Mouse (Mus musculus): ENCODE measurements around the gene Ckap2. TPM values are rescaled to one million over a fixed set of nuclear protein-coding genes. Genes with fewer than 3 reads are reported as not detected.

The Ckap2 gene
- polyA plus RNA-seq, 1 experiment from 2014 or later, result 55.0 TPM

DNA sequence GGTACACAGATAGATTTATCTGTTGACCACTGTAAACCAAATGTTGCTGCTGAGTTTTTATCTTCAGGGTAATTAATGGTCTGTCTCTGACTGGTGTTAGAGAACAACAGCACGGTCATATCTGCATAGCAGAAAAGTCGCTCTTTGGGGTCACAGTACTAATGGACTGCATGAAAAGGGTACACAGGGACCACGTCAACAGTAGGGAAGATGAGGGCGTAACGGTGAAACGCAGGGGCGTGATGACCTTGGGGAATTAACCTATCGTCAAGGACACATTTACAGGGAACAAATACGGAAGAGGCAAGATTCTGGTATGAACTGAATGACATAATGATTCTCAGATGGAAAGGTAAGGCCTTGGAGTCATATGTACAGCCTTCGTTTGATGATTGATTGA lies 21.2 kb downstream of the Ckap2 start:
- no peak overlapping the region for H3K9ac ChIP-seq (ENCODE audit: low read length)
- no peaks in the 10 kb centered on the region for H3K27me3 ChIP-seq (ENCODE audit: control insufficient read depth, insufficient read depth, low read length)
- H3K4me1 ChIP-seq (ENCODE audit: control insufficient read depth, insufficient read depth, low read length), result no peaks in the 10 kb centered on the region
- H3K36me3 ChIP-seq (ENCODE audit: control insufficient read depth, insufficient read depth, low read length), result no peaks in the 10 kb centered on the region
- H3K4me2 ChIP-seq (ENCODE audit: low read depth, severe bottlenecking), result no peak overlapping the region
- WGBS, result 88% methylated on average over 10 of the region's 10 CpGs
- no peak for DNase-seq (ENCODE audit: low spot score)
- H3K4me3 ChIP-seq (ENCODE audit: low read depth, low read length), result no peak overlapping the region
- no peak overlapping the region for H3K27ac ChIP-seq (replicated peaks; ENCODE audit: low read depth, low read length)
- H3K9me3 ChIP-seq (ENCODE audit: control insufficient read depth, low read length), result no peaks in the 10 kb centered on the region
- no peak for ATAC-seq (ENCODE audit: insufficient number of reproducible peaks, low FRiP score, low TSS enrichment, low read depth)

GRCm38 (mm10) chr8:22162206-22162605 lies 23.4 kb downstream of the Ckap2 start:
- DNase-seq (ENCODE audit: low spot score) (no peak), ATAC-seq (ENCODE audit: insufficient number of reproducible peaks, low FRiP score, low TSS enrichment, low read depth) (no peak)
- H3K9ac ChIP-seq (ENCODE audit: low read length), result no peak overlapping the region
- no peaks in the 10 kb centered on the region for H3K27me3 ChIP-seq (ENCODE audit: control insufficient read depth, insufficient read depth, low read length)
- no peak overlapping the region for H3K27ac ChIP-seq (replicated peaks; ENCODE audit: low read depth, low read length)
- no peak overlapping the region for H3K4me3 ChIP-seq (ENCODE audit: low read depth, low read length)
- WGBS, result 75% methylated on average over 8 of the region's 8 CpGs
- no peaks in the 10 kb centered on the region for H3K9me3 ChIP-seq (ENCODE audit: control insufficient read depth, low read length)
- H3K36me3 ChIP-seq (ENCODE audit: control insufficient read depth, insufficient read depth, low read length), result no peaks in the 10 kb centered on the region
- no peaks in the 10 kb centered on the region for H3K4me1 ChIP-seq (ENCODE audit: control insufficient read depth, insufficient read depth, low read length)
- no peak overlapping the region for H3K4me2 ChIP-seq (ENCODE audit: low read depth, severe bottlenecking)

GRCm38 (mm10) chr8:22150345-22150663 lies 35.3 kb downstream of the Ckap2 start:
- Histone ChIP-seq H3K27me3 (ENCODE audit: control insufficient read depth, insufficient read depth, low read length) (no peaks in the 10 kb centered on the region), H3K27ac (replicated peaks; ENCODE audit: low read depth, low read length) (no peak overlapping the region), H3K9me3 (ENCODE audit: control insufficient read depth, low read length) (no peaks in the 10 kb centered on the region), H3K4me1 (ENCODE audit: control insufficient read depth, insufficient read depth, low read length) (no peaks in the 10 kb centered on the region), H3K4me2 (ENCODE audit: low read depth, severe bottlenecking) (no peak overlapping the region), H3K4me3 (ENCODE audit: low read depth, low read length) (no peak overlapping the region), H3K9ac (ENCODE audit: low read length) (no peak overlapping the region), H3K36me3 (ENCODE audit: control insufficient read depth, insufficient read depth, low read length) (no peaks in the 10 kb centered on the region)
- 92% methylated on average over 3 of the region's 3 CpGs for WGBS
- DNase-seq (ENCODE audit: low spot score), result no peak
- no peak for ATAC-seq (ENCODE audit: insufficient number of reproducible peaks, low FRiP score, low TSS enrichment, low read depth)

- Histone ChIP-seq H3K4me2 (ENCODE audit: low read depth, severe bottlenecking) (no peak overlapping the region), H3K9me3 (ENCODE audit: control insufficient read depth, low read length) (no peaks in the 10 kb centered on the region), H3K4me3 (ENCODE audit: low read depth, low read length) (no peak overlapping the region), H3K27ac (replicated peaks; ENCODE audit: low read depth, low read length) (no peak overlapping the region), H3K4me1 (ENCODE audit: control insufficient read depth, insufficient read depth, low read length) (no peaks in the 10 kb centered on the region), H3K9ac (ENCODE audit: low read length) (no peak overlapping the region), H3K27me3 (ENCODE audit: control insufficient read depth, insufficient read depth, low read length) (no peaks in the 10 kb centered on the region), H3K36me3 (ENCODE audit: control insufficient read depth, insufficient read depth, low read length) (no peaks in the 10 kb centered on the region)
- 94% methylated on average over 11 of the region's 11 CpGs for WGBS
- DNase-seq (ENCODE audit: low spot score) (no peak), ATAC-seq (ENCODE audit: insufficient number of reproducible peaks, low FRiP score, low TSS enrichment, low read depth) (no peak)
Measured at GRCm38 (mm10) chr8:22149643-22150344, 35.8 kb downstream of the Ckap2 start.

DNA sequence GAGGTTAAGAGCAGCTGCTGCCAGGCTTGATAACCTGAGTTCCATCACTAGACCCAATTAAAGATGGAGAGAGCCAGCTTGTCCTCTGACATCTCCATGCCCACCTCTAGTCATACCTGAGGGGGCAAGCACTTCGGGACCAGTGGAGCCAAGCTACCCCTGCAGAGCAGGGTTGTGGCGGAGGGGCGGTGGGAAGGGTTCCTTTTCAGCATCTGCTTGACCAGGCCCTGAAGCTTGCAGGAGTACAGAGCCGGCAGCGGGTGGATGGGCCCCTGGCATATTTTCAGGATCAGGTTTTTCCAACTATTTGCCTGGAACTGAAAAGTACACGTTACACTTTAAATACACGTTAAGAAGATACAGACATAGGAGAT lies 37.3 kb downstream of the Ckap2 start:
- WGBS, result 93% methylated on average over 7 of the region's 7 CpGs
- H3K9me3 ChIP-seq (ENCODE audit: control insufficient read depth, low read length), result no peaks in the 10 kb centered on the region
- H3K4me3 ChIP-seq (ENCODE audit: low read depth, low read length), result no peak overlapping the region
- no peak overlapping the region for H3K27ac ChIP-seq (replicated peaks; ENCODE audit: low read depth, low read length)
- H3K9ac ChIP-seq (ENCODE audit: low read length), result no peak overlapping the region
- H3K4me2 ChIP-seq (ENCODE audit: low read depth, severe bottlenecking), result no peak overlapping the region
- no peaks in the 10 kb centered on the region for H3K4me1 ChIP-seq (ENCODE audit: control insufficient read depth, insufficient read depth, low read length)
- DNase-seq (ENCODE audit: low spot score) (no peak), ATAC-seq (ENCODE audit: insufficient number of reproducible peaks, low FRiP score, low TSS enrichment, low read depth) (no peak)
- H3K36me3 ChIP-seq (ENCODE audit: control insufficient read depth, insufficient read depth, low read length), result no peaks in the 10 kb centered on the region
- H3K27me3 ChIP-seq (ENCODE audit: control insufficient read depth, insufficient read depth, low read length), result no peaks in the 10 kb centered on the region

DNA sequence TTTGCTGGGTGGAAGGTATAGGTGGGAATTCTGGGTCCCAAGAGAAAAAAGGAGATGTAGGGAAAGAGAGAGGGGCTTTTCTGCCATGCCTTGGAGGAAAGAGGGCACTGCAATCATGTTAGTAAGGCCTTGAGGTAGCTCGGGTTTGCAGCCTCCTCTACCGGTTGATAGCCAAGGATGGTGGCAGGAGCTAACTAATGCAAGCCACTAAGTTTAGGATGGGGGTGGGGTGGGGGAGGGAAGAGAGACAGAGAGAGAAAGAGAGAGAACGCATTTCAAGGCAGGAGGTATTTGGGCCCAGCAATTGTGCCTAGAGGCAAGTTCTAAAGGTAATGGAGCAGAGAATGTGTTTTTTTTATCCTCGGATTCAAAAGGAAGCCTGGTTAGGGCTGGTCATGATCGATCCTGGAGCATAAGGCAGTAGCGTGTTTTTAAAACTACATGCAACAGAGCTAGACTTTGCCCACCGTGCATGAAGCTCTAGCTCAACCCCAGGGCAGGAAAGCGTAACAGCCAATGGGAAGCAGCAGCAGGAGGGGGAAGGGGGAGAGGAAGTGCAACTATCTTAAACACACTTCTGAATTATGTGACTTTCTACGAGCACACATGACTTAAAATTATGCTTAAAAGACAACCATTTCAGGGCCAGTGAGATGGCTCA lies 37.8 kb downstream of the Ckap2 start:
- Histone ChIP-seq H3K4me3 (ENCODE audit: low read depth, low read length) (no peak overlapping the region), H3K36me3 (ENCODE audit: control insufficient read depth, insufficient read depth, low read length) (no peaks in the 10 kb centered on the region), H3K4me2 (ENCODE audit: low read depth, severe bottlenecking) (no peak overlapping the region), H3K4me1 (ENCODE audit: control insufficient read depth, insufficient read depth, low read length) (no peaks in the 10 kb centered on the region), H3K9ac (ENCODE audit: low read length) (no peak overlapping the region), H3K9me3 (ENCODE audit: control insufficient read depth, low read length) (no peaks in the 10 kb centered on the region), H3K27ac (replicated peaks; ENCODE audit: low read depth, low read length) (no peak overlapping the region), H3K27me3 (ENCODE audit: control insufficient read depth, insufficient read depth, low read length) (no peaks in the 10 kb centered on the region)
- WGBS, result 81% methylated on average over 9 of the region's 9 CpGs
- DNase-seq (ENCODE audit: low spot score) (no peak), ATAC-seq (ENCODE audit: insufficient number of reproducible peaks, low FRiP score, low TSS enrichment, low read depth) (no peak)

DNA sequence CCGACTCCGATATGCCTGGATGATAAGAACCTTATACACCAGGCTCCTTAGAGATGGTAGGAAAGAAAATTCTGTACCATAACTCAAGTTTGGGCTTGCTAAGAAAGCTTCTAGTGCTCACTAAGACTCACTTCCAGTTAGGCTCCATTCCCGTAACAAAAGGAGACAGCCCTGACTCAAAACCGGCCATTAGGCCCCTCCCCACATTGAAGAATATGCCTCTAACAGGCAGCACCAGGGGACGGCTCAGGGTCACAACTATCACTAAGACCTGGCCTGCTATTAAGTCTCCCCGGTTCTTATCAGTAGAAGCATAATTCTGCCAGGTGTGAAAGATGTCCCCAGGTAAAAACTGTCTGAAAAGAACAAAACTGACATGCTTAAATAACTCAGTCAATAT lies 39.8 kb downstream of the Ckap2 start:
- Histone ChIP-seq H3K9me3 (ENCODE audit: control insufficient read depth, low read length) (no peaks in the 10 kb centered on the region), H3K9ac (ENCODE audit: low read length) (no peak overlapping the region), H3K27ac (replicated peaks; ENCODE audit: low read depth, low read length) (no peak overlapping the region), H3K4me1 (ENCODE audit: control insufficient read depth, insufficient read depth, low read length) (no peaks in the 10 kb centered on the region), H3K4me2 (ENCODE audit: low read depth, severe bottlenecking) (no peak overlapping the region), H3K36me3 (ENCODE audit: control insufficient read depth, insufficient read depth, low read length) (no peaks in the 10 kb centered on the region), H3K27me3 (ENCODE audit: control insufficient read depth, insufficient read depth, low read length) (no peaks in the 10 kb centered on the region), H3K4me3 (ENCODE audit: low read depth, low read length) (no peak overlapping the region)
- WGBS, result 82% methylated on average over 6 of the region's 6 CpGs
- ATAC-seq (ENCODE audit: insufficient number of reproducible peaks, low FRiP score, low TSS enrichment, low read depth) (no peak), DNase-seq (ENCODE audit: low spot score) (no peak)

DNA sequence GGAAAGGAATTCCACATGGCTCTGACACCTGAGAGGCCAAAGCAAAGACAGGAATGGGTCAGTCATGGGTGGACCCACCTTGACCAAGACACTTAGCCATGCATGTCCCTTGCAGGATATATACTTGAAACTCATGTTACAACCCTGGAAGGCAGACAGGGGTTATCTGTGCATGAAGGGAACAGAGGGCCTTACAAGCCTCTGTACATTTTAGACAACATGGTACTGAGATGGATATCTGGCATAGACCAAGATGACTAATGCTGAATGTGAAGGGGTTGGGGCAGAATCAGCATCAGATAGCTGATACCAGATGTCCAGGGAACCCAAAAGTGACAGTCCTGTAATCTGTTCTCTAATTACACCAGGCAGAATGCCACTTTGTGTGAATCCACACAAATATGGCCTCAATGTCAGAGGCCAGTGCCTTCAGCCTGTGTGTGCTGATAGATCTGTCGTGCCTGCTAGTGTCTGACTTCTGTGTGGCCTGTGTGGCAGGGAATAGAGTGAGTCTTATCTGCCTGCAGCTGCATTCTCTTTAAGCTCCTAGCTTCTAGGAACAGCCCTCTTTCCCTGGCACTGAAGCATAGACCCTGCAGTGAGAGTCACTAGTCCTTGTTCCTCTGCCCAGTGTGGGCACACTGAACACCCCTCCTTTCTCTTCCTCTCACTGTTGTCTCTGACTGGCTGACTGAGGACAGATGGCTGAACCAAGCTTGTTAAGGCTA lies 41.7 kb downstream of the Ckap2 start:
- Histone ChIP-seq H3K4me2 (ENCODE audit: low read depth, severe bottlenecking) (no peak overlapping the region), H3K9me3 (ENCODE audit: control insufficient read depth, low read length) (no peaks in the 10 kb centered on the region), H3K9ac (ENCODE audit: low read length) (no peak overlapping the region), H3K4me3 (ENCODE audit: low read depth, low read length) (no peak overlapping the region), H3K27me3 (ENCODE audit: control insufficient read depth, insufficient read depth, low read length) (no peaks in the 10 kb centered on the region), H3K36me3 (ENCODE audit: control insufficient read depth, insufficient read depth, low read length) (no peaks in the 10 kb centered on the region), H3K27ac (replicated peaks; ENCODE audit: low read depth, low read length) (no peak overlapping the region), H3K4me1 (ENCODE audit: control insufficient read depth, insufficient read depth, low read length) (no peaks in the 10 kb centered on the region)
- WGBS, result 82% methylated on average over 1 of the region's 1 CpGs
- no peak for DNase-seq (ENCODE audit: low spot score)
- no peak for ATAC-seq (ENCODE audit: insufficient number of reproducible peaks, low FRiP score, low TSS enrichment, low read depth)

All from limb, embryonic 11.5 days (tissue).